Mouse (Mus musculus) midbrain, embryonic 12.5 days (tissue): Measurements from ENCODE around the gene Gm14393. TPM values are rescaled to one million over a fixed set of nuclear protein-coding genes. Genes with fewer than 3 reads are reported as not detected.
"Not testable (repeated sequence)": the region's sequence is repeated elsewhere in the genome, so short reads cannot be mapped to it uniquely, and the experiment has no call there.

Experiments
- ATAC-seq: fragments of 200-750 bp; cut with Nextera tagmentation; 2 replicates; pipeline ENCODE4 v1.8.0; 2017; ENCODE audit warnings: low read depth, moderate TSS enrichment, moderate library complexity; ENCODE audit not compliant: low FRiP score
- H3K27ac ChIP-seq: fragments of 300-500 bp; sonication (generic); replicated peaks from 2 replicates; pipeline ENCODE4 v1.5.1; 2016; ENCODE audit warnings: mild to moderate bottlenecking
- H3K27me3 ChIP-seq: fragments of 300-500 bp; sonication (generic); 2 replicates; pipeline ENCODE4 v1.6.1; 2016; ENCODE audit warnings: mild to moderate bottlenecking
- H3K36me3 ChIP-seq: fragments of 300-500 bp; sonication (generic); 2 replicates; pipeline ENCODE4 v1.6.1; 2016
- H3K4me1 ChIP-seq: fragments of 300-500 bp; sonication (generic); 2 replicates; pipeline ENCODE4 v1.6.1; 2016
- H3K4me2 ChIP-seq: fragments of 300-500 bp; sonication (generic); replicated peaks from 2 replicates; pipeline ENCODE4 v1.6.1; 2016; ENCODE audit warnings: mild to moderate bottlenecking, moderate library complexity
- H3K4me3 ChIP-seq: fragments of 300-500 bp; sonication (generic); 2 replicates; pipeline ENCODE4 v1.5.1; 2016; ENCODE audit warnings: mild to moderate bottlenecking
- H3K9ac ChIP-seq: fragments of 300-500 bp; sonication (generic); replicated peaks from 2 replicates; pipeline ENCODE4 v1.6.1; 2016; ENCODE audit warnings: mild to moderate bottlenecking, moderate library complexity
- H3K9me3 ChIP-seq: fragments of 300-500 bp; sonication (generic); 2 replicates; pipeline ENCODE4 v1.6.1; 2016; ENCODE audit warnings: mild to moderate bottlenecking
- WGBS: fragments of 180-500 bp; shearing (Covaris S2); methylation state at CpG from one replicate; pipeline ENCODE4 v1.1.7; 2016; 5-methylcytosine and 5-hydroxymethylcytosine counted together
- polyA plus RNA-seq: library from polyadenylated mRNA; unstranded; fragments of >200 nt; fragmentation: Nextera tagmentation; extraction: Ambion mirVana; gene quantifications from 2 replicates; pipeline ENCODE4 v1.2.1, GENCODE M21; 2016

Gm14393 gene
- 0.89 and 1.2 TPM in 2 replicates for polyA plus RNA-seq

- H3K4me1 ChIP-seq, H3K9me3 ChIP-seq, H3K4me2 ChIP-seq, H3K27ac ChIP-seq, ATAC-seq, H3K9ac ChIP-seq, H3K36me3 ChIP-seq, H3K27me3 ChIP-seq, H3K4me3 ChIP-seq: not testable (repeated sequence)
- WGBS, result 62% methylated on average over 1 of the region's 1 CpGs
Measured at GRCm38 (mm10) chr2:175067681-175068261, at the start of gene Gm14393. TSS of gene Gm14393 (minus strand) at chr2:175067781.

GRCm38 (mm10) chr2:175044268-175044667, 23.3 kb downstream of the Gm14393 start:
- not testable (repeated sequence) for H3K4me3 ChIP-seq, H3K36me3 ChIP-seq, H3K27ac ChIP-seq, H3K27me3 ChIP-seq, H3K9ac ChIP-seq, H3K9me3 ChIP-seq, ATAC-seq, H3K4me2 ChIP-seq, H3K4me1 ChIP-seq
- WGBS, result 97% methylated on average over 27 of the region's 27 CpGs

Other genes starting within 250 kb of the Gm14393 start
- not detected in 2 replicates for gene Gm14444, start 57.5 kb downstream of the Gm14393 start, polyA plus RNA-seq
- 4.0 and 5.5 TPM in 2 replicates for gene Gm14399, start 74.2 kb upstream of the Gm14393 start, polyA plus RNA-seq
- gene Gm14443, start 108.1 kb upstream of the Gm14393 start, polyA plus RNA-seq, result 0.83 and 0.92 TPM in 2 replicates
- gene Gm14391, start 139.1 kb upstream of the Gm14393 start, polyA plus RNA-seq, result 5.8 and 5.9 TPM in 2 replicates
- 4.7 and 5.7 TPM in 2 replicates for gene Gm14440, start 207.3 kb upstream of the Gm14393 start, polyA plus RNA-seq